In genomic region chr10:10785122-10785521, GRCm38 (mm10) we compare ENCODE assay signal across 13 mouse cellular contexts.
"Had no signal": no experiment of that assay in that cellular context is flagged by ENCODE, and none has a peak within 500 bp of the region (broad histone marks: within the 10 kb centered on the region; RNA-seq: fewer than 3 reads in every experiment).

No protein-coding gene starts in this region.

- H3K9me3 ChIP-seq: kidney, embryonic 15.5 days; liver, embryonic 15.5 days; megakaryocyte, embryonic 14.5 days had no signal

- H3K4me1 ChIP-seq: kidney, embryonic 15.5 days; liver, embryonic 15.5 days; megakaryocyte, embryonic 14.5 days had no signal

- H3K4me2 ChIP-seq: kidney, embryonic 15.5 days; liver, embryonic 15.5 days; midbrain, embryonic 11.5 days had no signal

- H3K36me3 ChIP-seq: kidney, embryonic 15.5 days; liver, embryonic 15.5 days had no signal

- H3K27me3 ChIP-seq: kidney, embryonic 15.5 days; liver, embryonic 15.5 days; megakaryocyte, embryonic 14.5 days had no signal

- H3K4me3 ChIP-seq: kidney, embryonic 15.5 days; liver, embryonic 15.5 days; megakaryocyte, embryonic 14.5 days had no signal

- H3K27ac ChIP-seq: kidney, embryonic 15.5 days; liver, embryonic 15.5 days; macrophage; stomach, postnatal 0 days had no signal

- DNase-seq: kidney, adult 18-20 months; kidney, postnatal 14 days; left cerebral cortex, postnatal 4 days; lung, adult 2 months; lung, postnatal 14 days; right cerebral cortex, postnatal 14 days; thymus, postnatal 4 days had no signal

- H3K9ac ChIP-seq: kidney, embryonic 15.5 days; liver, embryonic 15.5 days had no signal
